Mouse (Mus musculus) brain, embryonic 14.5 days (tissue): ENCODE data around the gene Ucp2.

Experiments used
- CTCF ChIP-seq: fragments of 200-500 bp; IDR thresholded peaks from 2 replicates; pipeline ENCODE4 v1.5.1; 2012; ENCODE audit warnings: inconsistent platforms, mild to moderate bottlenecking, moderate library complexity, borderline replicate concordance; ENCODE audit not compliant: insufficient read depth, insufficient read length; ENCODE audit errors: extremely low read depth
- POLR2A ChIP-seq: fragments of 200-500 bp; IDR thresholded peaks from 2 replicates; pipeline ENCODE4 v1.6.1; 2012; ENCODE audit warnings: mild to moderate bottlenecking, inconsistent platforms, borderline replicate concordance; ENCODE audit not compliant: poor library complexity, insufficient read depth, insufficient read length, severe bottlenecking; ENCODE audit errors: extremely low read depth

- no peak for TF ChIP-seq CTCF
- no peak for TF ChIP-seq POLR2A
Observed at GRCm38 (mm10) chr7:100492391-100493116, 583 bp upstream of the Ucp2 start.
